Comparison of ENCODE assay signal across 22 mouse cellular contexts in the genomic region with DNA sequence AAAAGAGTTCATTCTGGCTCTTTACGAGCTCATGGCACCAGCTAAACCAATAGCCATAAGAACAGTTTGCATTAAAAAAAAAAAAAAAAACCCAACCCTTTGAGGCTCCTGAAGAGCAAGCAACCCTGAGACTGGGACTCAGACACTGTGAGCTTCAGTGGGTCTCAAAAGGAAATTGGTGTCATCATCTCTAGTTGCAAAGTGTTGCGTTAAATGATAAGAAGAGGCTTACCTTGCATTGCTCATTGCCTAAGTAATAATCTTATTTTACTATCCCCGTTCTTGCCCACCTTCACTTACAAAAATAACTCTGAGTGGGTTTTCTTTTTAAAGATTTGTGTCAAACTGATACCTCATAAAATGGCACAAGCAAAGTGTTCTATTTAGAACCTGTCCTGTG. TPM values are rescaled to one million over a fixed set of nuclear protein-coding genes. Genes with fewer than 3 reads are reported as not detected.
DNase-seq lines count a peak whose midpoint lies in the region; TF ChIP-seq lines count a peak whose summit lies in the region.
"Had no signal": no experiment of that assay in that cellular context is flagged by ENCODE, and none has a peak within 500 bp of the region (broad histone marks: within the 10 kb centered on the region; RNA-seq: fewer than 3 reads in every experiment).

No protein-coding gene starts in this region.

- WGBS in macrophage (ENCODE audit: missing documents) = 77% methylated on average over 3 of the region's 3 CpGs
- WGBS in limb, embryonic 10.5 days = 87% methylated on average over 3 of the region's 3 CpGs

- no peaks in the 10 kb centered on the region for H3K27me3 ChIP-seq in CH12.LX (replicated peaks)
- H3K27me3 ChIP-seq in limb, embryonic 10.5 days (ENCODE audit: low read depth, poor library complexity, severe bottlenecking) = peaks cover 85% of the 10 kb centered on the region
- H3K27me3 ChIP-seq: forebrain, embryonic 13.5 days; forebrain, embryonic 15.5 days had no signal

- H3K9me3 ChIP-seq in CH12.LX (replicated peaks; ENCODE audit: low read length) = no peaks in the 10 kb centered on the region
- H3K9me3 ChIP-seq in limb, embryonic 10.5 days (replicated peaks) = no peaks in the 10 kb centered on the region
- H3K9me3 ChIP-seq: embryonic facial prominence, embryonic 10.5 days; embryonic facial prominence, embryonic 12.5 days; forebrain, embryonic 13.5 days; forebrain, embryonic 15.5 days had no signal

- no peak for TF ChIP-seq CTCF in CH12.LX (conservative IDR thresholded peaks at IDR 0.05 in 1 of 2, IDR thresholded peaks at IDR 0.05 in 1 of 2; ENCODE audit: low read depth in 2 of 2, low read length in 2 of 2)
- TF ChIP-seq CTCF in bone marrow macrophage, adult 2 months (IDR thresholded peaks at IDR 0.05; ENCODE audit: low read depth, low read length) = no peak

- H3K4me2 ChIP-seq in CH12.LX (ENCODE audit: insufficient read depth, low read depth, poor library complexity, severe bottlenecking) = no peak overlapping the region
- H3K4me2 ChIP-seq: embryonic facial prominence, embryonic 12.5 days; forebrain, embryonic 13.5 days; forebrain, embryonic 15.5 days had no signal

- H3K4me3 ChIP-seq in CH12.LX (replicated peaks in 1 of 3; ENCODE audit: low read depth in 2 of 3, low read length in 2 of 3, poor library complexity in 1 of 3) = no peak overlapping the region
- no peak overlapping the region for H3K4me3 ChIP-seq in bone marrow macrophage, adult 2 months (ENCODE audit: insufficient read depth, low read length)
- no peak overlapping the region for H3K4me3 ChIP-seq in macrophage (ENCODE audit: inconsistent target)
- H3K4me3 ChIP-seq in limb, embryonic 10.5 days = no peak overlapping the region
- H3K4me3 ChIP-seq: embryonic facial prominence, embryonic 10.5 days; embryonic facial prominence, embryonic 12.5 days; forebrain, embryonic 13.5 days; forebrain, embryonic 15.5 days had no signal

- DNase-seq in A20 (ENCODE audit: low read depth, low spot score) (peak; percentile 3), CH12.LX (ENCODE audit: extremely low read depth) (no peak)
- DNase-seq in cerebellum, adult 18-20 months = no peak
- no peak for DNase-seq in frontal cortex, postnatal 10 days (ENCODE audit: low spot score in 2 of 2)
- DNase-seq in gastrocnemius, postnatal 36 days = no peak
- DNase-seq in limb, embryonic 10.5 days (ENCODE audit: low spot score) = no peak
- DNase-seq: adrenal gland, adult 8-10 months; adrenal gland, postnatal 14 days; adrenal gland, postnatal 36 days; B cell, adult 2 months; cerebellum, adult 11 months; cerebellum, adult 2 months; cerebellum, adult 9-10 months; cerebellum, postnatal 10 days; cerebellum, postnatal 25 days; forebrain, postnatal 0 days had no signal

- H3K27ac ChIP-seq in CH12.LX (ENCODE audit: insufficient read depth, low read depth) (peak overlapping the region; percentile 20; the same call in 1 of the 2 replicates), macrophage (peak overlapping the region; percentile 44)
- peak overlapping the region; percentile 64 for H3K27ac ChIP-seq in bone marrow macrophage, adult 2 months (ENCODE audit: insufficient read depth, low read depth, low read length)
- H3K27ac ChIP-seq in limb, embryonic 10.5 days = no peak overlapping the region
- H3K27ac ChIP-seq: embryonic facial prominence, embryonic 10.5 days; embryonic facial prominence, embryonic 12.5 days; forebrain, embryonic 13.5 days; forebrain, embryonic 15.5 days had no signal

- no peak for TF ChIP-seq RAD21 in CH12.LX (IDR thresholded peaks at IDR 0.05; ENCODE audit: low read depth, low read length)

- peaks cover 6 to 43% of the 10 kb centered on the region in 2 experiments; a peak in 3 of 4 replicates for H3K4me1 ChIP-seq in CH12.LX (ENCODE audit: control insufficient read depth in 1 of 2, insufficient read depth in 2 of 2)
- H3K4me1 ChIP-seq in bone marrow macrophage, adult 2 months (ENCODE audit: control insufficient read depth, insufficient read depth, low read length) = peaks cover 49% of the 10 kb centered on the region
- 0 out of 2 replicates have a peak, but pooled peaks cover 3% of the 10 kb centered on the region for H3K4me1 ChIP-seq in limb, embryonic 10.5 days
- H3K4me1 ChIP-seq: embryonic facial prominence, embryonic 12.5 days; forebrain, embryonic 13.5 days; forebrain, embryonic 15.5 days had no signal

- TF ChIP-seq POLR2A in CH12.LX (IDR thresholded peaks at IDR 0.05; ENCODE audit: low read depth, low read length) = no peak
- no peak for TF ChIP-seq POLR2A in bone marrow macrophage, adult 2 months (IDR thresholded peaks at IDR 0.05; ENCODE audit: borderline replicate concordance, low read depth, low read length)

- H3K36me3 ChIP-seq in CH12.LX (replicated peaks in 1 of 2; ENCODE audit: control insufficient read depth in 1 of 2, insufficient read depth in 1 of 2, low read length in 1 of 2) = peaks cover 2% of the 10 kb centered on the region in 2 experiments
- H3K36me3 ChIP-seq in macrophage (ENCODE audit: inconsistent target) = no peaks in the 10 kb centered on the region
- H3K36me3 ChIP-seq in limb, embryonic 10.5 days = no peaks in the 10 kb centered on the region
- H3K36me3 ChIP-seq: embryonic facial prominence, embryonic 10.5 days; embryonic facial prominence, embryonic 12.5 days; forebrain, embryonic 15.5 days had no signal

- dilution Hi-C loops in CH12.LX (cut with MboI; ENCODE audit: extremely low pct_ligation_motif_present, extremely low pct_unique_long_range_greater_than_20kb, low sequenced_read_pairs) = no loop called here

- H3K79me2 ChIP-seq in CH12.LX (replicated peaks; ENCODE audit: control insufficient read depth, extremely low read depth, insufficient read depth, poor library complexity, severe bottlenecking) (peaks cover 10% of the 10 kb centered on the region), macrophage (ENCODE audit: inconsistent target) (peaks cover 85% of the 10 kb centered on the region)

- H3K9ac ChIP-seq in CH12.LX (ENCODE audit: insufficient read depth, low read depth) = no peak overlapping the region
- H3K9ac ChIP-seq: embryonic facial prominence, embryonic 12.5 days; forebrain, embryonic 13.5 days; forebrain, embryonic 15.5 days; forebrain, postnatal 0 days had no signal

- in situ Hi-C loops in CH12.LX (cut with MboI; ENCODE audit: low pct_ligation_motif_present, low pct_unique_long_range_greater_than_20kb, low sequenced_read_pairs) = loop anchor here (25.0 kb wide), 1 partner anchor 114 kb away; no protein-coding TSS in a partner anchor

- intact Hi-C loops in gastrocnemius, postnatal 36 days (cut with DNase I) = no loop called here

- no peak for TF ChIP-seq EP300 in CH12.LX (IDR thresholded peaks at IDR 0.05; ENCODE audit: low read length)

TF ChIP-seq in CH12.LX, 34 proteins besides CTCF, POLR2A, EP300 and RAD21:
- TF ChIP-seq USF1 (IDR thresholded peaks at IDR 0.05; ENCODE audit: low read depth, low read length) (no peak), POLR2AphosphoS2 (IDR thresholded peaks at IDR 0.05; ENCODE audit: low read depth, low read length) (no peak), NELFE (IDR thresholded peaks at IDR 0.05; ENCODE audit: low read depth, low read length) (no peak), TCF12 (IDR thresholded peaks at IDR 0.05; ENCODE audit: low read depth, low read length) (no peak), ZNF384 (IDR thresholded peaks at IDR 0.05; ENCODE audit: low read depth, low read length) (0 out of 2 replicates have a peak, but pooled peaks have one; percentile 45), MYC (IDR thresholded peaks at IDR 0.05; ENCODE audit: low read depth, low read length) (no peak)
TF ChIP-seq in CH12.LX: peak in this region for 1.

RNA-seq across cellular contexts. Expression of gene Sh3kbp1, which starts 21.5 kb away (rescaled TPM):
- 45.4 and 47.6 TPM in 2 replicates for total RNA-seq in CH12.LX (2012; rRNA removed)
- 48.2 and 49.7 TPM in 2 replicates for total RNA-seq in CH12.LX (2014; rRNA removed)
- 70.2 and 85.8 TPM in 2 replicates for polyA plus RNA-seq in CH12.LX (2012; ENCODE audit: insufficient read length, low read depth)
- 134 and 139 TPM in 2 replicates for polyA plus RNA-seq in bone marrow macrophage, adult 2 months (2012; ENCODE audit: insufficient read depth, insufficient read length, missing spikeins)
- total RNA-seq in macrophage (2018; cell fraction: chromatin; rRNA removed) = 100 to 1,000 TPM; 101 to 216 (median 151) TPM
- total RNA-seq in macrophage (2018; cell fraction: cytosol; rRNA removed) = 100 to 1,000 TPM in 9 of 26 experiments, 10 to 100 TPM in 17; 85.4 to 121 (median 97.6) TPM
- 100 to 1,000 TPM in 4 of 26 experiments, 10 to 100 TPM in 22; 55.6 to 153 (median 76.5) TPM for total RNA-seq in macrophage (2018; cell fraction: nucleus; rRNA removed)
- 63.0 to 196 TPM (median 68.4 TPM) in 3 replicates for polyA plus RNA-seq in macrophage (2018)
- 10 to 100 TPM; 22.9 to 26.4 TPM for total RNA-seq in gastrocnemius, postnatal 36 days (2021)
- 19.1 and 22.0 TPM in 2 replicates for polyA plus RNA-seq in limb, embryonic 10.5 days (2016; fragmentation: Nextera tagmentation; extraction: Ambion mirVana)
